Mouse (Mus musculus): ENCODE results near the gene Creb3l2. TPM values are rescaled to one million over a fixed set of nuclear protein-coding genes. Genes with fewer than 3 reads are reported as not detected.

Gene Creb3l2
- polyA plus RNA-seq, 1 experiment from 2014 or later = 3.2 TPM

GRCm38 (mm10) chr6:37347606-37348005 lies 94.3 kb downstream of the Creb3l2 start:
- WGBS = 87% methylated on average over 5 of the region's 5 CpGs
- H3K36me3 ChIP-seq (ENCODE audit: control insufficient read depth, insufficient read depth, low read length) = no peaks in the 10 kb centered on the region
- H3K9me3 ChIP-seq (ENCODE audit: control insufficient read depth, low read length) = no peaks in the 10 kb centered on the region
- ATAC-seq (ENCODE audit: low FRiP score, low TSS enrichment) (no peak), DNase-seq (no peak)
- H3K4me1 ChIP-seq (ENCODE audit: control insufficient read depth, insufficient read depth, low read length) = no peaks in the 10 kb centered on the region
- H3K9ac ChIP-seq (replicated peaks; ENCODE audit: low read length) = no peak overlapping the region
- H3K27me3 ChIP-seq (ENCODE audit: control insufficient read depth, insufficient read depth, low read length) = no peaks in the 10 kb centered on the region
- H3K4me2 ChIP-seq (ENCODE audit: low read length) = no peak overlapping the region
- H3K27ac ChIP-seq (replicated peaks; ENCODE audit: low read depth, low read length) = no peak overlapping the region
- no peak overlapping the region for H3K4me3 ChIP-seq (replicated peaks; ENCODE audit: low read depth, low read length)

GRCm38 (mm10) chr6:37338055-37338454 lies 103.9 kb downstream of the Creb3l2 start:
- H3K27ac ChIP-seq (replicated peaks; ENCODE audit: low read depth, low read length) = no peak overlapping the region
- H3K9me3 ChIP-seq (ENCODE audit: control insufficient read depth, low read length) = no peaks in the 10 kb centered on the region
- WGBS = 91% methylated on average over 5 of the region's 5 CpGs
- H3K4me1 ChIP-seq (ENCODE audit: control insufficient read depth, insufficient read depth, low read length) = peaks cover 12% of the 10 kb centered on the region
- no peak overlapping the region for H3K4me3 ChIP-seq (replicated peaks; ENCODE audit: low read depth, low read length)
- DNase-seq (no peak), ATAC-seq (ENCODE audit: low FRiP score, low TSS enrichment) (no peak)
- no peaks in the 10 kb centered on the region for H3K27me3 ChIP-seq (ENCODE audit: control insufficient read depth, insufficient read depth, low read length)
- no peak overlapping the region for H3K4me2 ChIP-seq (ENCODE audit: low read length)
- H3K9ac ChIP-seq (replicated peaks; ENCODE audit: low read length) = no peak overlapping the region
- H3K36me3 ChIP-seq (ENCODE audit: control insufficient read depth, insufficient read depth, low read length) = no peaks in the 10 kb centered on the region

- Histone ChIP-seq H3K27ac (replicated peaks; ENCODE audit: low read depth, low read length) (peak overlapping the region; percentile 60), H3K4me2 (ENCODE audit: low read length) (peak overlapping the region; percentile 12; the same call in 1 of the 2 replicates), H3K27me3 (ENCODE audit: control insufficient read depth, insufficient read depth, low read length) (no peaks in the 10 kb centered on the region), H3K36me3 (ENCODE audit: control insufficient read depth, insufficient read depth, low read length) (no peaks in the 10 kb centered on the region), H3K9me3 (ENCODE audit: control insufficient read depth, low read length) (no peaks in the 10 kb centered on the region), H3K4me3 (replicated peaks; ENCODE audit: low read depth, low read length) (no peak overlapping the region), H3K4me1 (ENCODE audit: control insufficient read depth, insufficient read depth, low read length) (peaks cover 12% of the 10 kb centered on the region), H3K9ac (replicated peaks; ENCODE audit: low read length) (peak overlapping the region; percentile 12; the same call in 1 of the 2 replicates)
- WGBS = 11% methylated on average over 5 of the region's 5 CpGs
- DNase-seq (no peak), ATAC-seq (ENCODE audit: low FRiP score, low TSS enrichment) (no peak; the same call in 1 of the 2 replicates)
Measured at GRCm38 (mm10) chr6:37336831-37337260, 105.1 kb downstream of the Creb3l2 start.

- Histone ChIP-seq H3K4me3 (replicated peaks; ENCODE audit: low read depth, low read length) (no peak overlapping the region), H3K9me3 (ENCODE audit: control insufficient read depth, low read length) (no peaks in the 10 kb centered on the region), H3K4me1 (ENCODE audit: control insufficient read depth, insufficient read depth, low read length) (peaks cover 12% of the 10 kb centered on the region), H3K4me2 (ENCODE audit: low read length) (no peak overlapping the region), H3K27ac (replicated peaks; ENCODE audit: low read depth, low read length) (0 out of 2 replicates have a peak overlapping the region, but pooled peaks have one; percentile 60), H3K36me3 (ENCODE audit: control insufficient read depth, insufficient read depth, low read length) (no peaks in the 10 kb centered on the region), H3K9ac (replicated peaks; ENCODE audit: low read length) (no peak overlapping the region), H3K27me3 (ENCODE audit: control insufficient read depth, insufficient read depth, low read length) (no peaks in the 10 kb centered on the region)
- ATAC-seq (ENCODE audit: low FRiP score, low TSS enrichment) = no peak; the same call in 1 of the 2 replicates
- DNase-seq = peak; percentile 42
- WGBS = 49% methylated on average over 7 of the region's 7 CpGs
Measured at GRCm38 (mm10) chr6:37336381-37336780, 105.6 kb downstream of the Creb3l2 start.

GRCm38 (mm10) chr6:37332846-37333245 lies 109.1 kb downstream of the Creb3l2 start:
- Histone ChIP-seq H3K4me3 (replicated peaks; ENCODE audit: low read depth, low read length) (no peak overlapping the region), H3K36me3 (ENCODE audit: control insufficient read depth, insufficient read depth, low read length) (no peaks in the 10 kb centered on the region), H3K9me3 (ENCODE audit: control insufficient read depth, low read length) (no peaks in the 10 kb centered on the region), H3K27ac (replicated peaks; ENCODE audit: low read depth, low read length) (no peak overlapping the region), H3K4me1 (ENCODE audit: control insufficient read depth, insufficient read depth, low read length) (peaks cover 22% of the 10 kb centered on the region), H3K4me2 (ENCODE audit: low read length) (no peak overlapping the region), H3K27me3 (ENCODE audit: control insufficient read depth, insufficient read depth, low read length) (no peaks in the 10 kb centered on the region), H3K9ac (replicated peaks; ENCODE audit: low read length) (no peak overlapping the region)
- no peak for DNase-seq
- 79% methylated on average over 10 of the region's 10 CpGs for WGBS
- no peak for ATAC-seq (ENCODE audit: low FRiP score, low TSS enrichment)

- Histone ChIP-seq H3K9me3 (ENCODE audit: control insufficient read depth, low read length) (no peaks in the 10 kb centered on the region), H3K4me3 (replicated peaks; ENCODE audit: low read depth, low read length) (no peak overlapping the region), H3K9ac (replicated peaks; ENCODE audit: low read length) (no peak overlapping the region), H3K36me3 (ENCODE audit: control insufficient read depth, insufficient read depth, low read length) (no peaks in the 10 kb centered on the region), H3K27ac (replicated peaks; ENCODE audit: low read depth, low read length) (0 out of 2 replicates have a peak overlapping the region, but pooled peaks have one; percentile 10), H3K4me1 (ENCODE audit: control insufficient read depth, insufficient read depth, low read length) (peaks cover 23% of the 10 kb centered on the region), H3K4me2 (ENCODE audit: low read length) (no peak overlapping the region), H3K27me3 (ENCODE audit: control insufficient read depth, insufficient read depth, low read length) (no peaks in the 10 kb centered on the region)
- peak; percentile 53; the same call in 1 of the 2 replicates for ATAC-seq (ENCODE audit: low FRiP score, low TSS enrichment)
- DNase-seq = peak; percentile 80
- WGBS = 49% methylated on average over 5 of the region's 5 CpGs
Measured at GRCm38 (mm10) chr6:37329901-37330864, 111.8 kb downstream of the Creb3l2 start.

GRCm38 (mm10) chr6:37329376-37329775 lies 112.6 kb downstream of the Creb3l2 start:
- WGBS = 90% methylated on average over 3 of the region's 3 CpGs
- Histone ChIP-seq H3K27ac (replicated peaks; ENCODE audit: low read depth, low read length) (no peak overlapping the region), H3K4me2 (ENCODE audit: low read length) (no peak overlapping the region), H3K36me3 (ENCODE audit: control insufficient read depth, insufficient read depth, low read length) (no peaks in the 10 kb centered on the region), H3K9me3 (ENCODE audit: control insufficient read depth, low read length) (no peaks in the 10 kb centered on the region), H3K4me1 (ENCODE audit: control insufficient read depth, insufficient read depth, low read length) (peaks cover 23% of the 10 kb centered on the region), H3K4me3 (replicated peaks; ENCODE audit: low read depth, low read length) (no peak overlapping the region), H3K27me3 (ENCODE audit: control insufficient read depth, insufficient read depth, low read length) (no peaks in the 10 kb centered on the region), H3K9ac (replicated peaks; ENCODE audit: low read length) (no peak overlapping the region)
- ATAC-seq (ENCODE audit: low FRiP score, low TSS enrichment) (no peak), DNase-seq (no peak)

GRCm38 (mm10) chr6:37328671-37329070 lies 113.3 kb downstream of the Creb3l2 start:
- Histone ChIP-seq H3K4me3 (replicated peaks; ENCODE audit: low read depth, low read length) (no peak overlapping the region), H3K27ac (replicated peaks; ENCODE audit: low read depth, low read length) (no peak overlapping the region), H3K4me2 (ENCODE audit: low read length) (no peak overlapping the region), H3K27me3 (ENCODE audit: control insufficient read depth, insufficient read depth, low read length) (no peaks in the 10 kb centered on the region), H3K9me3 (ENCODE audit: control insufficient read depth, low read length) (no peaks in the 10 kb centered on the region), H3K9ac (replicated peaks; ENCODE audit: low read length) (no peak overlapping the region), H3K4me1 (ENCODE audit: control insufficient read depth, insufficient read depth, low read length) (peaks cover 23% of the 10 kb centered on the region), H3K36me3 (ENCODE audit: control insufficient read depth, insufficient read depth, low read length) (no peaks in the 10 kb centered on the region)
- DNase-seq (peak; percentile 37), ATAC-seq (ENCODE audit: low FRiP score, low TSS enrichment) (no peak)
- WGBS = 36% methylated on average over 7 of the region's 7 CpGs

Data from midbrain, embryonic 14.5 days (tissue).